Mouse (Mus musculus): Measurements from ENCODE around the gene Tsga10. TPM values are rescaled to one million over a fixed set of nuclear protein-coding genes. Genes with fewer than 3 reads are reported as not detected.

Gene Tsga10
- polyA plus RNA-seq, 1 experiment = 0.24 TPM

DNA sequence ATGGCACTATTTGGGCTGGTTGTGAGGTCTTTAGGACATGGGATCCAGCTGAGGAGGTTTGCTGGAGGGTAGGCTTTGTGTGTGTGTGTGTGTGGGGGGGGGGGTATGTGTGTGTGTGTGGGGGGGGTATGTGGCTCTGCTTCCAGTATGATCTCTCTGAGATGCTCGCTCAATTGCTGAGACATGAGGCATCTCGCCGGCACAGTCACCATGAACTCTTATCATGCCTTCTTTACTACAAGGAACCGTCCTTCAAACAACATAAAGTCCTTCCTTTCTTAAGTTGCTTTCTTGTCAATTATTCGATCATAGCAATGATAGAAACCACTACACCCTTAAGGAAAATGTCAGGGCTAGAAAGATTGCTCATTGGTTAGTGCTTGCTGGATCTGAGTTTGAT, 155.1 kb downstream of the Tsga10 start:
- TF ChIP-seq GATA1 (IDR thresholded peaks at IDR 0.05; ENCODE audit: low read length) = no peak

DNA sequence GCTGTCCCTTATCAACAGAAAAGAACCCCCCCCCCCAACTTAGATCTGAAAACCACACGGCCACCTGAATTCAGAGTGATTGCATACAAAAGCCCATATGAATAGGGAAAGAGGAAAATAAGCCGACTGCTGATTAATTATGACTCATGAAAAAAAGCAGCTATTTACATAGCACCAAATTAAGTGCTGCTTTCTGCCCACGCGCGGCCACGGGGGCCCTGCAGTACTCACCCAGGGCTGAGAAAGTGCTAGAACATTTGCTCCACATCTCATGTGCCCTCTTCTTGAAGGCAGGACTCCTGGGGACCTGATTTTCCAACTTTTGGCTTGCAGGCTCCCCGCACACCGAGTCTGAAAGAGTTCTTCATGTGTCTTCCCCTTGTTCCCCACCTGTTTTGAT, 156.5 kb downstream of the Tsga10 start:
- no peak for TF ChIP-seq GATA1 (IDR thresholded peaks at IDR 0.05; ENCODE audit: low read length)

DNA sequence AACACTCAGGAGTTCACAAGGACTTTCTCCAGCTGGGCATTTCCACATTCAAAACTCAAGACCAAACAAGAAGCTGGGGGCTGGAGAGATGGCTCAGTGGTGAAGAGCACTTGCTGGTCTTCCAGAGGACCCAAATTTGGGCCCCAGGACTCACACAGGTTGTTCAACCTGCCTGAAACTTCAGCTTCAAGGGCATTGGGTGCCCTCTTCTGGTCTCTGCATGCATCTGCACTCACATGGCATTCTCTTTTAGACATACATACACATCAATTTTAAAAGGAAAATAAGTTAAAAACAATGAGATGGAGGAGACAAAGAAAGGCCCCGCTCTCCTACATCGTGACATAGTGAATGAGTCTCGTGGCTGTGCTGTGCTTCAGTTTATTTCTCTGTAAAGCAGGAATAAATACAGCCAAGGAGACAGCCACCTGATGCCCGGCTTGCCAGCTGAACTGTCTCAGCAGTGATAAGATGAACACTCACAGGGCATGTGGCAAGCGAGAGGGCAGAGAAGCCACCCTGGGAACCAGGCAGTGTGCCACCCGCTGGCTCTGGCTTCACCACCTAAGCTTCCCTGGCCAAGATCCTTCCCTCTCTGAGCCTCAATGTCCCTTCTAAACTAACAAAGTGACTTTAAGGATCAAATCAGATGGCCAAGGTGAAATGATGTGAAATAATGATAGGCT, 157.8 kb downstream of the Tsga10 start:
- TF ChIP-seq GATA1 (IDR thresholded peaks at IDR 0.05; ENCODE audit: low read length) = no peak

Other genes starting within 250 kb of the Tsga10 start
- 0.01 and 0.03 TPM in 2 replicates for gene 2010300C02Rik, start 146.3 kb downstream of the Tsga10 start, polyA plus RNA-seq (2012)
- 1.0 and 1.2 TPM in 2 replicates for gene Lipt1, start 5.3 kb upstream of the Tsga10 start, polyA plus RNA-seq (2012)
- gene Mitd1, start 24.0 kb upstream of the Tsga10 start, polyA plus RNA-seq (2012) = 4.4 and 9.5 TPM in 2 replicates
- 49.9 and 63.3 TPM in 2 replicates for gene Mrpl30, start 24.0 kb upstream of the Tsga10 start, polyA plus RNA-seq (2012)
- gene Lyg2, start 50.1 kb upstream of the Tsga10 start, polyA plus RNA-seq (2012) = not detected in 2 replicates
- gene Lyg1, start 91.3 kb upstream of the Tsga10 start, polyA plus RNA-seq (2012) = not detected in 2 replicates
- gene Txndc9, start 131.5 kb upstream of the Tsga10 start, polyA plus RNA-seq (2012) = 2.7 and 2.8 TPM in 2 replicates
- 81.2 and 95.2 TPM in 2 replicates for gene Eif5b, start 131.6 kb upstream of the Tsga10 start, polyA plus RNA-seq (2012)